Comparison of ENCODE assay signal across 16 mouse cellular contexts in the genomic region with DNA sequence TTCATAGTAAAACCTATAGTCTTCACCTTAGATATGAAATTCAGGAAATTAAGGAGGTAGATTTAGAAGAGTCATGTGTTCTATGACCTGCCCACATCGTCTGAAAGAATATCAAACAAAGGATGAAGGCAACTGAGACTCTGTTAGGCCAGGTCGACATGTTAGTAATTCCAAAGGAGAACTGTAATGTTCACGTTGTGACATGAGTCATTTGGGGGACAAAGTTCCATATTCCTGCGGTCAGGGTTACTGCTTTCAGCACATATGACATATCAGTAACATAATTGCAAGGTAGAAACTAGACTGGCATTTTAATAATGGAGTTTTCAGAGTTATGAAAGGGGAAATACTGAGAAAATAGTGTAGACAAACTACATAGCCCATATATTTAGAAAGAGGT.
"Had no signal": no experiment of that assay in that cellular context is flagged by ENCODE, and none has a peak within 500 bp of the region (broad histone marks: within the 10 kb centered on the region; RNA-seq: fewer than 3 reads in every experiment).

No protein-coding gene starts in this region.

- H3K4me3 ChIP-seq: lung, embryonic 15.5 days; megakaryocyte, embryonic 14.5 days; midbrain, embryonic 13.5 days; midbrain, embryonic 15.5 days; neural tube, embryonic 12.5 days; stomach, embryonic 15.5 days had no signal

- ATAC-seq: lung, postnatal 0 days; midbrain, embryonic 13.5 days; midbrain, embryonic 15.5 days had no signal

- H3K27ac ChIP-seq: lung, embryonic 15.5 days; macrophage; midbrain, embryonic 13.5 days; midbrain, embryonic 15.5 days; neural tube, embryonic 12.5 days; stomach, embryonic 15.5 days had no signal

- H3K9ac ChIP-seq: lung, embryonic 15.5 days; midbrain, embryonic 13.5 days; midbrain, embryonic 15.5 days; neural tube, embryonic 12.5 days; stomach, embryonic 15.5 days had no signal

- H3K9me3 ChIP-seq: lung, embryonic 15.5 days; megakaryocyte, embryonic 14.5 days; midbrain, embryonic 13.5 days; midbrain, embryonic 15.5 days; neural tube, embryonic 12.5 days; stomach, embryonic 15.5 days had no signal

- DNase-seq: lung, adult 2 months; lung, postnatal 14 days; lung, postnatal 36 days; right cerebral cortex, postnatal 14 days; thymus, adult 18-20 months; thymus, postnatal 14 days; thymus, postnatal 36 days had no signal

- H3K4me2 ChIP-seq: lung, embryonic 15.5 days; midbrain, embryonic 11.5 days; midbrain, embryonic 13.5 days; midbrain, embryonic 15.5 days; neural tube, embryonic 12.5 days; stomach, embryonic 15.5 days had no signal

- H3K27me3 ChIP-seq: lung, embryonic 15.5 days; megakaryocyte, embryonic 14.5 days; midbrain, embryonic 13.5 days; midbrain, embryonic 15.5 days; neural tube, embryonic 12.5 days; stomach, embryonic 15.5 days had no signal

- H3K36me3 ChIP-seq: stomach, embryonic 15.5 days had no signal
